Mouse (Mus musculus) G1E (cell line): ENCODE measurements at regions not wholly inside any gene's neighbourhood (a gene's known extent, or its start where the extent isn't known, plus 50 kb on each side); places are given as distances from the start of the nearest gene placed in this dataset.
"Not testable (repeated sequence)": the region's sequence is repeated elsewhere in the genome, so short reads cannot be mapped to it uniquely, and the experiment has no call there.

Source experiments
- CTCF ChIP-seq: IDR thresholded peaks from 2 replicates; pipeline ENCODE4 v1.5.1; 2012; ENCODE audit warnings: low read depth, low read length, inconsistent platforms, mixed read lengths
- GATA2 ChIP-seq: IDR thresholded peaks from 2 replicates; pipeline ENCODE4 v1.6.1; 2012; ENCODE audit warnings: low read depth, low read length, inconsistent platforms, borderline replicate concordance

GRCm38 (mm10) chr12:92891126-92891525, 1042.2 kb upstream of the Sel1l start:
- not testable (repeated sequence) for TF ChIP-seq CTCF, GATA2
